Mouse (Mus musculus) heart, postnatal 0 days (tissue): ENCODE measurements around the gene Ntm.

Experiments used
- CTCF ChIP-seq: IDR thresholded peaks from 2 replicates; pipeline ENCODE4 v1.5.1; 2016; ENCODE audit warnings: antibody characterized with exemption, control low read depth, low read depth
- EP300 ChIP-seq: IDR thresholded peaks from 2 replicates; pipeline ENCODE4 v1.6.1; 2016; ENCODE audit warnings: antibody characterized with exemption, low read depth

GRCm38 (mm10) chr9:29075243-29075642, 887.7 kb downstream of the Ntm start:
- no peak for TF ChIP-seq CTCF
- no peak for TF ChIP-seq EP300
